Mouse (Mus musculus) bone marrow macrophage, adult 2 months (primary cell): ENCODE data around the gene Arl9. TPM values are rescaled to one million over a fixed set of nuclear protein-coding genes. Genes with fewer than 3 reads are reported as not detected.

Experiments used
- H3K27ac ChIP-seq: 2 replicates; pipeline ENCODE4 v1.5.1; 2012; ENCODE audit warnings: low read depth, low read length; ENCODE audit not compliant: insufficient read depth
- H3K4me1 ChIP-seq: 2 replicates; pipeline ENCODE4 v1.6.1; 2012; ENCODE audit warnings: low read length; ENCODE audit not compliant: control insufficient read depth, insufficient read depth
- H3K4me3 ChIP-seq: 2 replicates; pipeline ENCODE4 v1.5.1; 2012; ENCODE audit warnings: mild to moderate bottlenecking, low read length, moderate library complexity; ENCODE audit not compliant: insufficient read depth
- CTCF ChIP-seq: IDR thresholded peaks from 2 replicates; pipeline ENCODE4 v1.5.1; 2012; ENCODE audit warnings: low read depth, mild to moderate bottlenecking, low read length, moderate library complexity
- POLR2A ChIP-seq: IDR thresholded peaks from 2 replicates; pipeline ENCODE4 v1.6.1; 2012; ENCODE audit warnings: mild to moderate bottlenecking, low read depth, low read length, borderline replicate concordance
- polyA plus RNA-seq: library from polyadenylated mRNA; stranded (reverse); fragments of >200 nt; gene quantifications from 2 replicates; pipeline ENCODE4 v1.2.4, GENCODE M21; 2012; ENCODE audit not compliant: missing spikeins, insufficient read depth, insufficient read length

Gene Arl9
- polyA plus RNA-seq, 1 experiment, result not detected

- Histone ChIP-seq H3K27ac (no peak overlapping the region), H3K4me1 (peaks cover 5% of the 10 kb centered on the region), H3K4me3 (peak overlapping the region; percentile 86)
- TF ChIP-seq POLR2A (no peak), CTCF (0 out of 2 replicates have a peak, but pooled peaks have one; percentile 12)
These were observed 29.7 kb upstream of the Arl9 start for GRCm38 (mm10) chr5:76974207-76974553.

GRCm38 (mm10) chr5:76974554-76975285 is 29.1 kb upstream of the Arl9 start, which contains the start of gene Srp72:
Gene Srp72, plus strand, starts transcription at chr5:76974683.
- Histone ChIP-seq H3K27ac (peak within 1 kb of the TSS; percentile 91), H3K4me3 (peak within 1 kb of the TSS; percentile 86), H3K4me1 (peaks cover 5% of the 10 kb centered on the region)
- TF ChIP-seq CTCF (no peak), POLR2A (no peak)

- Histone ChIP-seq H3K4me3 (peak overlapping the region; percentile 86), H3K4me1 (peaks cover 5% of the 10 kb centered on the region), H3K27ac (no peak overlapping the region)
- TF ChIP-seq POLR2A, result no peak
- no peak for TF ChIP-seq CTCF
These were observed 28.1 kb upstream of the Arl9 start for GRCm38 (mm10) chr5:76975736-76976135.

GRCm38 (mm10) chr5:76984015-76984414 is 19.8 kb upstream of the Arl9 start:
- Histone ChIP-seq H3K4me3 (no peak overlapping the region), H3K4me1 (no peaks in the 10 kb centered on the region), H3K27ac (no peak overlapping the region)
- TF ChIP-seq POLR2A (no peak), CTCF (no peak)

GRCm38 (mm10) chr5:76990789-76991188 is 13.1 kb upstream of the Arl9 start:
- TF ChIP-seq POLR2A, result no peak
- TF ChIP-seq CTCF, result no peak
- Histone ChIP-seq H3K4me3 (no peak overlapping the region), H3K4me1 (no peaks in the 10 kb centered on the region), H3K27ac (no peak overlapping the region)

GRCm38 (mm10) chr5:76993174-76993814 is 10.6 kb upstream of the Arl9 start:
- no peaks in the 10 kb centered on the region for H3K4me1 ChIP-seq
- no peak for TF ChIP-seq POLR2A
- no peak for TF ChIP-seq CTCF
- no peak overlapping the region for H3K27ac ChIP-seq
- no peak overlapping the region for H3K4me3 ChIP-seq

GRCm38 (mm10) chr5:76998416-76998815 is 5.4 kb upstream of the Arl9 start:
- Histone ChIP-seq H3K4me3 (no peak overlapping the region), H3K4me1 (no peaks in the 10 kb centered on the region), H3K27ac (no peak overlapping the region)
- TF ChIP-seq CTCF (no peak), POLR2A (no peak)

- no peaks in the 10 kb centered on the region for H3K4me1 ChIP-seq
- no peak overlapping the region for H3K27ac ChIP-seq
- no peak overlapping the region for H3K4me3 ChIP-seq
- no peak for TF ChIP-seq CTCF
- no peak for TF ChIP-seq POLR2A
These were observed 2.7 kb upstream of the Arl9 start for GRCm38 (mm10) chr5:77001192-77001591.

GRCm38 (mm10) chr5:77010352-77010751 is 6.5 kb downstream of the Arl9 start:
- Histone ChIP-seq H3K27ac (no peak overlapping the region), H3K4me3 (no peak overlapping the region), H3K4me1 (peaks cover 8% of the 10 kb centered on the region)
- TF ChIP-seq CTCF (no peak), POLR2A (no peak)

- TF ChIP-seq POLR2A (no peak), CTCF (no peak)
- Histone ChIP-seq H3K4me3 (no peak overlapping the region), H3K4me1 (peaks cover 8% of the 10 kb centered on the region), H3K27ac (no peak overlapping the region)
These were observed 7.2 kb downstream of the Arl9 start for GRCm38 (mm10) chr5:77011082-77011481.
